Mouse (Mus musculus) bone marrow macrophage, adult 2 months (primary cell): ENCODE data around the gene Snx1.

Experiments
- CTCF ChIP-seq: IDR thresholded peaks from 2 replicates; pipeline ENCODE4 v1.5.1; 2012; ENCODE audit warnings: low read depth, mild to moderate bottlenecking, low read length, moderate library complexity
- POLR2A ChIP-seq: IDR thresholded peaks from 2 replicates; pipeline ENCODE4 v1.6.1; 2012; ENCODE audit warnings: mild to moderate bottlenecking, low read depth, low read length, borderline replicate concordance

DNA sequence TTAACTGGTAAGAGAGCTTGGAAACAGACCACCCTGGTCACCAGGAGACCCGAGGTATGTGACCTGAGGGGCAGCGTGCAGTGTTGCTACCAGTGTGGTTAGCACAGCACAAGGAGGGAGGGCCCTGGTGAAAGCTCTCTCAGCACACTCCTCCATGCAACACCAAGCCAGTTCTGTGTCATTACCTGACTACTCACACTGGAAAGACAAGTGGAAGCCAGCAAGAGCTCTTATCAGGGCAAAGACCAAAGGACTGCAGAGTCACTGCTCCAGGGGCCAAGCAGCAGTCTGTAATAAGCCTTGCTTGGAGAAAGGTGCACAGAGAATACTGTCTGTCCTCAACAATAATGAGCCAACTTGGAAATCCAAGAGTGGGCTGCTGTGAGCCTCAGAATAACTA, 33.7 kb downstream of the Snx1 start:
- no peak for TF ChIP-seq CTCF
- no peak for TF ChIP-seq POLR2A
